Mouse (Mus musculus) gastrocnemius, postnatal 4 days (tissue): ENCODE data around the gene Gm11037. TPM values are rescaled to one million over a fixed set of nuclear protein-coding genes. Genes with fewer than 3 reads are reported as not detected.
A peak's percentile ranks its signal among the peaks of the same experiment; 100 is the strongest.

Experiments used
- DNase-seq, 2 experiments: peaks; one replicate each; pipeline ENCODE4 v3.0.0; 2021 to 2022; ENCODE audit warnings: low spot score in 2 of 2, mixed read lengths in 2 of 2
- total RNA-seq, 2 experiments: library from RNA; stranded (reverse); gene quantifications; 2 replicates each; pipeline ENCODE4 v1.2.3; 2021

Gene Gm11037
- total RNA-seq, 2 experiments from 2014 or later: not detected

DNA sequence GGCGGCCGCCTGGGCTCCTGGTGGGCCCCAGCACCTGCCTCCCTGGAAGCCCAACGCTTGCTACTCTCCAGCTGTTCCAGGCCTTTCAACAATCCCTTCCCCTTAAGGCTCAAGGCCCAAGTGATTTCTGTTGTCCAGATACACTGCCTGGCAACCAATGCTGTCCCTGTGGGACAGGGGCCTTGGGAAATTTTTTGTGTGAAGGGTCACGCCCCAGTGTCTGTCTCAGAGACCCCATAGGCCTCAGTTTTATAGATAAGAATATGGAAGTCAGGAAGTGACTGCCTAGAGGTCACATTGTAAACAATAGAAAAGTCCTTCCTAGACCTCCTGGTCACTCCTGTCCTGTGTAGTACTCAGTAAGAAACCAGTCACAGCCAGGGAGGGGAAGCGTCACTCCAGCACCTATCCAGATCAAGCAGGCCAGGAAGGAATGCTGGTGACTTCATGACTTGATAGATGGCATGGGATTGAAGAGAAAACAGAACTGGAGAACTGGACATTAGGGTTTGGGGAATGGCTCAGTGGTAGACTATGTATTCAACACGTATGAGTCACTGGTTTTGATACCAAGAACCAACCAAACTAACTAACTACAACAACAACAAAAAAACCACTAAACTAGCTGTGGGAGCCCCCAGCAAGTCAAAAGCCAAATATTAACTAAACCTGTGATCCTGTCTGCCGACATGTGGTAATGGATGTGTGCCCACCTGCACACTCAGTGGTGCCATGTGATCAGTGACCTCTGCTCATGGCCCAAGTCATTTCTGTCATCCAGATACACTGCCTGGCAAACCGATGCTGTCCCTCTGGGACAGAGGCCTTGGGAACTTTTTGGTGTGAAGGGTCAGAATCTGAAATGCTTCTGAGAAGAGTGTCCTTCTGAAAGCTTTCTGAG, 15.3 kb downstream of the Gm11037 start:
- no peak for DNase-seq

DNA sequence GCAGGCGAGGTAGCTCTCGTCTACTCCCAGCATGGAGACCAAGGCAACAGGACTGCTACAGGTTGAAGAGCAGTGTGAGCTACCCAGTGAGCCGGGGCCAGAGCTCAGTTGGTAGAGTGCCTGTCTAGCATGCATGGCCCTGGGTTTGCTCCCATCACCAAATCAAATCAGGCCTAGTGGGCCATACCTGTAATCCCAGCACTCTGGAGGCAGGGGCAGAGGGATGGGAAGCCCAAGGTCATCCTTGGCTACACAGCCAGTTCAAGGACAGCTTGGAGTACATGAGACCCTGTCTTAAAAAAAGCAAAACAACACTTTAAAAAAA, 15.9 kb downstream of the Gm11037 start:
- DNase-seq: no peak

DNA sequence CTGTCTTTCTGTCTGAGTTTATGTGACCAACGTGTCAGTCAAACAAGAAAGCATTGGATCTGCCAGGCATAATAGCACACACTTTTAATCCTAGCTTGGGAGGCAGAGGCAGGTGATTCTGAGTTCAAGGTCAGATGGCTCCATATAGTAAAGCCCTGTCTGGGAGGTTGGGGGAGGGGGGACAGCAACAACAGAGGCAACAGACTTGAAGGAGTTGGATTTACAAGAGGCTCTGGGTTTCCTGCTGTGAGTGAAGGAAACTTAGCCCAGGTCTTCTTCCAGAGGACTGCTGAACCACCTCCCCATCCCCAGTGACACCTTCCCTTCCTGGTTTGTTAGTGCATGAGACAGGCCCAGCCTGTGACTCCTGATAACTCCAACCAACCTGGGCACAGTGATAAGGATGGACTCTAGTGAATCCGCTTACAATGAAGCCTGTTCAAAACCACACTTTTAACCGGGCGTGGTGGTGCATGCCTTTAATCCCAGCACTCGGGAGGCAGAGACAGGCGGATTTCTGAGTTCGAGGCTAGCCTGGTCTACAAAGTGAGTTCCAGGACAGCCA, 19.0 kb downstream of the Gm11037 start:
- DNase-seq: no peak

DNA sequence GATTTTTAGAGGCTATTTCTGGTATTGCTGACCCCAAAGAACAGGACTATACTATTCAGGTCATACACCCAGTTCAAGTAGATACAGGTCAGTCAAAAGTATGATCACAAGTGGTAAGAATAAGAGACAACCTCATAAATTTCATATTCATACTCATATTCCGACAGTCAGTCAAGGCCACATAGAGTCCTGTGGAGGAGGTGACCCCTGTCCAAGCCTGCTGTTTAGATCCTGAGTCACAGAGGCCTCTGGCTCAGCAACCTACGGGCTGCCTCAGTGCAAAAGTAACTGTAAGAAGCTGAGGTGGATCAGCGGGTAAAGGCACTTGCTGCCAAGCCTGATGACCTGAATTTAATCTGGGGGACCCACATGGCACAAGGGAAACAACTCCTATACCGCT, 20.7 kb downstream of the Gm11037 start:
- DNase-seq: no peak

DNA sequence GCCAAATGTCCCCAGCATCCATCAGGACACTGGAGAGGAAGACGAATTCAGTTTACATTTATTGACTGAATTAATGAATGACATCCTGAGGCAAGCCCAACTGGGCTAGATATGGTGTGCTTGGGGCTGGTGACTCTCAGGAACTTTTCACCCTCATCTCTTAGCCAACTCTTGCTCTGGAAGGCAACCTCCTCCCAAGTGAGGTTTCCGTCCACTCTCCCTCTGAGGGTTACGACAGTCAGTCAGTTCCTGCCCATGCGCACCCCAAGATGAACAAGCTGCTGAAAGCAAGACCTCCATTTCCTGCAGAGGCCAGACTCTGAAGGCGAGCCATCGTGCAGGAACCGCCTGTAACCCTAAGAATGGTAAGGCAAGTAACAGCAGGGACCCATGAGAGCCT, 23.7 kb downstream of the Gm11037 start:
- no peak for DNase-seq

GRCm38 (mm10) chr2:131159491-131159910, 26.2 kb downstream of the Gm11037 start:
- peak in 1 of 2 experiments; percentile 48 for DNase-seq

DNA sequence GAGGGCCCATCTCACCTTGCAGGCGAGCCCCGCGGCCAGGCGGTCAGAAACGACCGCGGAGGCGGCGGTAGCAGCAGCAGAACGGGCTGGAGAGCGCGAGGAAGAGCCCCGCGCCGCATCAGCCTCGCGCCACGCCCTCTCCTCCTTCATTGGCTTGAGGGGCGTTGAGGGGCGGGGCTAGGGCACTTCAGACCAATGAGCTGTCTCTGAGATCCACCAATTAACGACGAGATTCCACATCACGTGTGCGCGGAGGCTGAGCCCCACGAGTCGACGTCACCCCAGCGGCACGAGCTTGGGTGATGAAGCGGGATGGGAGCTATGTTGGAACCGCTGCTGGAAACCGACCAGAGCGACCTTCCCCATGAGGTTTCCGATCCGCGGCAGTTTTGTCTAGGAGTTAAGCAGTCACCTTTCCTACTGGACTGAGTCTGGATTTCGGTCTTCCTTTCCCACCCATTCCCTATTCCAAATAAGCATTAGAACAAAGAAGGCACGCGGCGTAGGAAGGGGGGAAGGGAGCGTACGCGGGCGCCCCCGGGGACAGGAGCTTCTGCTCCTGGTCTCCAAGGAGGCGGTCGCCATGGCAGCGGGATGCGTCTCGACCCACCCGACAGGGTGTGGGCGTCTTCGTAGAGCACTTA, 26.8 kb downstream of the Gm11037 start, which contains the start of gene 1700037H04Rik:
Gene 1700037H04Rik, minus strand, starts transcription at position 144 of the 644 bp plus-strand sequence.
- DNase-seq: peak; percentile 87 to 97

DNA sequence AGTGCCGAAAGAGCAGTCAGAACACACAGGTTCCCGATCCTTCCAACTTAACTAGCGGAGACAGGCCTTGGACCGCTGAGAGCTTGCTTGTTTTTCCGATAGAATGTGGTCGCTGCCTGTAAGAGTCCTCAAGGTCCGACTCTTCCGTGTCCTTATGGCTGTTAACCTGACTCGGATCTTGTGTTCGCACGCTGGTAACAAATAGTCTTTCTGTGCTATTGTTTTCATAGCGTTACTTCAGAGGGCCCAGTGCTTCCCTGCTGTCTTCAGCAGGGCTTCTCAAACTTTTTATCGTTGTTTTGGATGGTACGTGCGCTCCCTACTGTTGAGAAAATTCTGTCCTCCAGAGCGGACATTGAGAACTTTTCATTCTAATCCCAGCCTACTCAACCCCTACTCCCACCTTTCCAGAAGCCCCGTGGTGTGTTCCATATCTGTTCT, 27.4 kb downstream of the Gm11037 start:
- no peak for DNase-seq

DNA sequence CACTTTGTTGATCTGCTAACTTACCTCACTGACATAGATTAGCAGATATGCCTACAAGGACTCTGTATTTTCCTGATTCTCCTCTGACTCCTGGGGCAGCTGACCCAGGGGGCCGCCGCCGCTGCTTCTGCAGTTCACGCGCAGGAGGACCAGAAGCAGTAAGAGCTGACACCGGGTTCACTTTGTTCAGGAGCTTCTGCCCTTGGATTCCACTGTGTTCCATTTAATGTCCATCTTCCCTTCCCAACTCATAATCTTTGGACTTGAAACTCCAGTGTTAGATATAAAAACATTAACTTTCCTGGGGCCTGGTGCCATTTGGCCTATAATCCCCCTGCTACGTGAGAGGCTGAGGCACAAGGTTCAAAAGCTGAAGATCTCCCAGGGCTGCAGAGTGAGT, 30.6 kb downstream of the Gm11037 start:
- DNase-seq: no peak

- DNase-seq: no peak
Observed at GRCm38 (mm10) chr2:131166172-131166571, 32.9 kb downstream of the Gm11037 start.

DNA sequence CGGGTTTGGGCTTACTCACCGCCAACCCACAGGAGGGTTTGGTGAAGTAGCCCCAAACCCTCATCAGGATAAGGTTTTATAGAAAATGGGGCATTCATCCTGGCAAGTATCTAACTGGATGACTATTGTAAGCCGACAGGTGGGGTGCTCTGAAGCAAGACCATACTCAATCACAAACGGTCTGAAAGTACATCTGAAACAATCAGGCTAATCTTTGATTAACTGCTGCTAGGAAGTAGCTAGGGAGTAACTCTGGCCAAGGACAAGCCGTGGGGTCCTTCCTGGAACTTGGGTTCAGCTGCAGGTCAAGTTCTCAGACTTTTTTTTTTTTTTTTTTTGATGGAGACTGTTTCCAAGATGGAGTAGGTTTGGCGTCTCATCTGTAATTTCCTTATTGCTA, 34.7 kb downstream of the Gm11037 start:
- DNase-seq: no peak

DNA sequence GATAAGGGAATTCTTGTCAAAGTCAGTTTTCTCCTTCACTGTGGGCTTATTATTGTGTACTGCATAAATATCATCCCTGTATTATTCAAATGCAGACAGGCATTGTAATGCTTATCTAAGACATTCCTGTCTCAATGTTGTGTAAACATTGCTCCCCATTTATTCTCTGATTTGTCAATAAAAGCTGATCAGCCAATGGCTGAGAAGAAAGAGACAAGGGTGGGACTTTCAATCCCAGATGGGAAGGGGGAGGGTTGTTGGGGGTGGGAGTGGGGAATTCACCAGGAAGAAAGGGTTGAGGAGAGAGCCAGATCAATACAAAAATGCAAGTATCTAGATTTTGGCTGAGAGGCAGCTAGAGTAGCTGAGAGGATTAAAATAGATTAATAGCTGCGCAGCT, 35.6 kb downstream of the Gm11037 start:
- no peak for DNase-seq

- no peak for DNase-seq
Observed at GRCm38 (mm10) chr2:131170936-131171335, 37.6 kb downstream of the Gm11037 start.

DNA sequence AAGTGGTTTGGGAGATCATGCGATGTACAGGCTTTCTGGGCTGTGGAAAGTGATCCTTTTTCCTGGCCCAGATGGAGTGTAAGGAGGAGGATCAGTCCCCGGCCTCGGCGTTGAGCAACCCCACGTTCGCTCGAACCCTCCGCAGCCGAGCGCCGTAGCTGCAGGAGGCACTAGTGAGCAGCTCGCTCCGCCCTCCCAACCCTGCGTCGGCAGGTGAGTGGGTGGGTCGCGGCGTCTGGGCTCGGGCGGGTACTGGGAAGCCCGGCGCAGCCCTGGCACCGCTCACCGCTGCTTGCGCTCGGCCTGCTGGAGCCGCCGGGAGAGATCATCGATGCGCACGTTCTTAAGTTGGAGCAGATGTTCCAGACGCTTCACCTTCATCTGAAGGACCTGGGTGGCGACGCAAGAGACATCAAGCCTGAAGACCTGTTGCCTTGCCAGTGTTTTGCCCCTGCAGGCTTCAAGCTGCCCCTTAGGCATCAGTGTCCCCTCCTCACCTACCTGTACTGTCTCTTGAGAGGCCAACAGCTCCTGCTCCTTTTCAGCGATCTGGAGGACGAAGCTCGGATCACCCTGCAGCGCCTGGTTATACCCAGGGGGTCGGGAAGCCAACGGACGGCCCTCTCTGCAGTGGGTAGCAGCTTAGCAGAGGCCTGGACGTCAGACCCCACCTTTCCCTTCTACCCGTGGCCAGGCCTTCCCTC, 38.3 kb downstream of the Gm11037 start:
- peak; percentile 57 to 71 for DNase-seq

- DNase-seq: no peak
Observed at GRCm38 (mm10) chr2:131172322-131172721, 39.0 kb downstream of the Gm11037 start.

- peak in 1 of 2 experiments; percentile 40 for DNase-seq
Observed at GRCm38 (mm10) chr2:131174700-131175099, 41.4 kb downstream of the Gm11037 start.

- DNase-seq: no peak
Observed at GRCm38 (mm10) chr2:131175286-131175944, 42.1 kb downstream of the Gm11037 start.

GRCm38 (mm10) chr2:131175945-131176309, 42.6 kb downstream of the Gm11037 start:
- DNase-seq: no peak

DNA sequence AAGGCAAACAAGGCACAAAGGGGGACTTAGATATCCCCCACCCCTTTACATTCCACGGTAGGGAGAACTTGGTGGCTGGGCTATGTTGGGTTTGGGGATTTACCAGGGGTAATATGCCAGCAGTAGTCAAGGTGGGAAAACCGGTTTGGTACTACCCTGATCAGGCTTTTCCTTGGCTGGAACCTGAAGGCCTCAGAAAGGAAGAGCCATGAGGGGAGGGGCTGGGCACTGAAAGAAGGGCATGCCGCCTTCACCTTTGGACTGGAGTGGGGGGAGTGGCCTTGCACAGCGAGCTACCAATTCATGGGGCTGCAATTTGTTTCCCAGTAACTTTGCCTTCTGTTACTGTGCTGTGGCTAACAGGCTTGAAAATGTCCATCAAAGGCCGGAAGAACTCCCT, 43.2 kb downstream of the Gm11037 start:
- DNase-seq: no peak

GRCm38 (mm10) chr2:131177932-131178331, 44.6 kb downstream of the Gm11037 start:
- no peak for DNase-seq

- DNase-seq: peak in 1 of 2 experiments; percentile 23
Observed at GRCm38 (mm10) chr2:131178828-131179245, 45.5 kb downstream of the Gm11037 start.
